Mouse (Mus musculus): ENCODE results near the gene Efna2. TPM values are rescaled to one million over a fixed set of nuclear protein-coding genes. Genes with fewer than 3 reads are reported as not detected.

The Efna2 gene
- total RNA-seq, 4 experiments from 2014 or later = 0.19 to 0.48 (median 0.36) TPM

GRCm38 (mm10) chr10:80167460-80168037 lies 11.7 kb upstream of the Efna2 start:
- DNase-seq (ENCODE audit: low spot score in 2 of 2) = peak; percentile 97 to 98

- DNase-seq (ENCODE audit: low spot score in 2 of 2) = peak; percentile 90 to 95
These were observed 11.1 kb upstream of the Efna2 start for GRCm38 (mm10) chr10:80168038-80168661.

DNA sequence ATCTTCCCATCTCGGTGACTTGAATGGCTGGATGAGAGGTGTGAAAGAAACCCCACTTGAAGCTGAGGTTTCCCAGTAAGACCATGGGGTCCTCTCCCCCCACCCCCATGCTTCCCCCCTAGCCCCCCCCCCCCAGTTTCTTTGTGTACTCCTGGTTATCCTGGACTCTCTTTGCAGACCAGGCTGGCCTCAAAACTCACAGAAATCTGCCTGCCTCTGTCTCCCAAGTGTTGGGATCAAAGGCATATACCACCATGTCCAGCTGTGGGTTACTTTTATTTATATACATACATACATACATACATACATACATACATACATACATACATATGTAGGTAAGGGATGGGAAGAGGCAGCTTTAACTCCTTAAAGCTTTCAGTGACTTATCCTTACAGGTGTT lies 10.2 kb upstream of the Efna2 start:
- DNase-seq (ENCODE audit: low spot score in 2 of 2) = no peak

DNA sequence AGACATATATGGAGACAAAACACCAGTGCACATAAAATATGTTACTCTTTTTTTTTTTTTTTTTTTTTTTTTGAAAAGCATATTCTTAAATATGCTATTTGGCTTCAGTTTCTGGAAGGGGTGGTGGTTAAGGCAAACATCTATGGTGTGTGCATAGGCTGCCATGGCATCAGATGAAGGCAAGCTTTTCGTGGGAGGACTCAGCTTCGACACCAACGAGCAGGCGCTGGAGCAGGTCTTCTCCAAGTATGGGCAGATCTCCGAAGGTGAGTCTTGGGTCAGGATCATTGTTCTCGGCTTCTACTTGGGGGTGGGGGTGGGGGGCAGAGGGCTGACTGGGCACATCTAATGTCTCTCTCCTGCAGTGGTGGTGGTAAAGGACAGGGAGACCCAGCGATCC lies 9.6 kb upstream of the Efna2 start:
- DNase-seq (ENCODE audit: low spot score in 2 of 2) = no peak

- no peak for DNase-seq (ENCODE audit: low spot score in 2 of 2)
These were observed 9.2 kb upstream of the Efna2 start for GRCm38 (mm10) chr10:80170052-80170451.

- no peak for DNase-seq (ENCODE audit: low spot score in 2 of 2)
These were observed 8.7 kb upstream of the Efna2 start for GRCm38 (mm10) chr10:80170601-80171021.

- no peak for DNase-seq (ENCODE audit: low spot score in 2 of 2)
These were observed 8.0 kb upstream of the Efna2 start for GRCm38 (mm10) chr10:80171252-80171651.

GRCm38 (mm10) chr10:80171760-80172526 lies 7.3 kb upstream of the Efna2 start:
- no peak for DNase-seq (ENCODE audit: low spot score in 2 of 2)

GRCm38 (mm10) chr10:80172527-80173292 lies 6.6 kb upstream of the Efna2 start, which contains the start of gene 1600002K03Rik:
TSS of gene 1600002K03Rik (plus strand) at chr10:80172944.
- peak; percentile 77 to 84 for DNase-seq (ENCODE audit: low spot score in 2 of 2)

GRCm38 (mm10) chr10:80173358-80173757 lies 5.9 kb upstream of the Efna2 start:
- no peak for DNase-seq (ENCODE audit: low spot score in 2 of 2)

GRCm38 (mm10) chr10:80173955-80174640 lies 5.2 kb upstream of the Efna2 start:
- no peak for DNase-seq (ENCODE audit: low spot score in 2 of 2)

DNA sequence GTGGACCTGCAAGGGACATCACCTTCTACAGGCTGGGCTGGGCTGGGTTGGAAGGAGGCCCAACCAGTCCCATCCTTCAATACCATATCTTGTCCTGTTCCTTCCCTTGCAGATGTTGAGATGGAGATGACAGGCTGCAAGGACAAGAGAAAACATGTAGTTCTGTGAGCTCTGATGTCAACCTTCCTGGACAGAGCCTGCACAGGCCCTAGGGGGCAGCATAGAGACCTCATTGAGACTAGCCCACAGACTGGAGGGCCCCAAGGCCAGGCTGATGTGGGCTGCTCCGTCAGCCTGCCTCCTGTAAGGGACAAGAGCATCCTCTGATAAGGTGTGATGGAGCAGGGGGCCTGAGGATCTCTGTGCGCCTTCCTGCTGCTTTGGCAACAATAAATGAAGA lies 4.6 kb upstream of the Efna2 start:
- DNase-seq (ENCODE audit: low spot score in 2 of 2) = no peak

DNA sequence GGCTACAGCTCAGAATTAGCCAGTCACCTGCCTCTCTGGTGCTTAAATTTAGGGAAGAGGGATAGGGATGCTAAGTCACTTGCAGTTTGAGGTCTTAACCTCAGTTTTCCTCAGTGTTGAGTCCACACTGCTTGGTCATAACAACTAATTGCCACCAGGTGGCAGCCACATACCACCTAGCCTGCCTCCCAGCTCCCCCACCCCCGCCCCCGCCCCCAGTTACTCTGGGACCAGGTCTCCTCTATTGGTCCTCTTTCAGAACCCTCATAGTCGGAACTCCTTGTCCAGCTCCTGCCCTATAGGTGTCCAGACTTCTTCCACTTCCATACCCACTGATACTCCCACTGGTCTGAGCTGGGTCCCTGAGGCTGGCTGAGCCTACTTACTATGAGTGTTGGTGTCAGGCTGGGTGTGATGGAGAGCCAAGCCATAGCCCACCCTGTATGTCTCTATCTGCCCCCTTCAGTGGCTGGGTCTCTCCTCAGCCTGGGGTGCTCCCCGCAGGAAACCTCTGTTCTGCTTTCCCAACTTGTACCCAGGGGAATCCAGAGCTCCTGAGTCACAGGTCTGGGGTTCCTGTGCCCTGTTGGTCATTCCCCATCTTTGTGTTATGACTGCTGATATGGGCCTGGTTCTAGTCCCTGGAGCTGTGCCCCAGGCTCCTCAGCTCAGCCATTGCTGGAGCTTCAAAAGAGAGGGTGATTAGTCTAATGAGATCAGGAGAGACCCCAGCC lies 3.6 kb upstream of the Efna2 start:
- DNase-seq (ENCODE audit: low spot score in 2 of 2) = no peak

DNA sequence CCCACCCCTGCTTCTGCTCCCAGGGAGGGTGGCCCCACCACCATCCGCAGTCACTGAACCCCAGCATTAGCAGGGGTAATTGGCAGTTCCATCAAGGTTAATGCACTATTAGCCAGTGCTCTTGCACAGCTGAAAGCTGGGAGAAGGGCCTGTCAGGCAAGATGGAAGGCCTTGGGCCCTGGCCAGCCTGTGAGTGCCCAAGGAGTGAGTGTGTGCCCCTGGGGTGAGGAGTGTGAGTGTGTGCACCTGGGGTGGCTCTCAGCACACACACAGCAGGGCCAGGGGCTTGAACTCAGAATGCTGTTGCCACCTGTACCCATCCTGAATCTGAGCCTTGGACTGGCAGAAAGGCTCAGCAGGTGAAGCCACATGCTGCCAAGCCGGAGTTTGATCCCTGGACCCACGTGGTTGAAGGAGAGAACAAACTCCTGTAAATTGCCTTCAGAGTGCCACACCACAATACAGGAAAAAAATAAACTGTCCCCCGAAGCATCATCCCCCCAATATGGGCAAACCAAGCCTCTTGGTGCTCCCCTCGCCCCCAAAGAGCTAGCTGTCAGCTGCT lies 2.9 kb upstream of the Efna2 start:
- DNase-seq (ENCODE audit: low spot score in 2 of 2) = no peak

GRCm38 (mm10) chr10:80177441-80178279 lies 1.6 kb upstream of the Efna2 start:
- no peak for DNase-seq (ENCODE audit: low spot score in 2 of 2)

DNA sequence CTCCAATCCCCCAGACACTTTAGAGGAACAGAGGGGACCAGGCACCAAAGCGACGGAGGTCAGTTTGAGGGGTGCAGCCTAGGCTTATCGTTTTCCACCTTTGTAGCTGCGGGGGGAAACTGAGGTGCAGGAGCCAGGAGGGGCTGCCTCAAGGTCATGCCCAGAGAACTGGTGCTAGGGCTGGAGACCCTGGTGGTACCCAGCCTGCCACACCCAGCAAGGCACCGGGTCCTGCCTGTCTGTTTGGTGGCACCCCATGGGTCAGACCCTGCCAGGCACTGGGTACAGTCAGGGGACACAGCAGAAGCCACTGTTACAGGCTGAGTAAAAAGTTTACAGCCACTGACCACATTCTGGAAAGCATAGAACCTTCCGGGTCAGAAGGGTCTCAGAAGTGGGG lies 1.0 kb downstream of the Efna2 start:
- no peak for DNase-seq (ENCODE audit: low spot score in 2 of 2)

- no peak for DNase-seq (ENCODE audit: low spot score in 2 of 2)
These were observed 1.5 kb downstream of the Efna2 start for GRCm38 (mm10) chr10:80180823-80181222.

DNA sequence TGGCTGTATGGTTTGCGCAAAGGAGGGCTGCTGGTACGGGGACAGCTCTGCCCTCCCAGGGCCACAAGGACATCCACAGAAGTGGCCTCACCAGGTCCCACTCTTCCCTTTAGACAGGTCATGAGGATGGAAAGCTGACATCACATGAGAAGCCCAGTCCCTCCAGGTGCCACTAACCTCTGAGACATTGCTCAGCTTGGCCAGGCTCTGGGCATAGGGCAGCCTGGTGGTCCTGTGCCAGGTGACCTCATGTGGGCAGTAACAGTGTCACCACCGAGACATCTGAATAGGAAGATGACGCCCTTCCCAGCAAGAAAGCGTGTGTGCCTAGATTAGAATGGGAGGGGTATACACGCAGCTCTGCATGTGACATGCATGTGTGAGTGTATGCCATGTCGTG lies 3.3 kb downstream of the Efna2 start:
- DNase-seq (ENCODE audit: low spot score in 2 of 2) = no peak

GRCm38 (mm10) chr10:80186649-80187048 lies 7.4 kb downstream of the Efna2 start:
- no peak for DNase-seq (ENCODE audit: low spot score in 2 of 2)
